Mouse (Mus musculus) stomach, embryonic 16.5 days (tissue): Measurements from ENCODE around the gene Cdkal1. TPM values are rescaled to one million over a fixed set of nuclear protein-coding genes. Genes with fewer than 3 reads are reported as not detected.
A peak's percentile ranks its signal among the peaks of the same experiment; 100 is the strongest.

Source experiments
- ATAC-seq: fragments of 200-750 bp; cut with Nextera tagmentation; 2 replicates; pipeline ENCODE4 v1.8.0; 2017; ENCODE audit warnings: moderate number of reproducible peaks, moderate TSS enrichment; ENCODE audit not compliant: insufficient read depth, low FRiP score
- H3K27ac ChIP-seq: fragments of 300-500 bp; sonication (generic); 2 replicates; pipeline ENCODE4 v1.5.1; 2014; ENCODE audit warnings: low read length
- H3K27me3 ChIP-seq: fragments of 300-500 bp; sonication (generic); 2 replicates; pipeline ENCODE4 v1.6.1; 2014; ENCODE audit warnings: low read length, control low read depth, mixed read lengths; ENCODE audit not compliant: control insufficient read depth, insufficient read depth
- H3K36me3 ChIP-seq: fragments of 300-500 bp; sonication (generic); 2 replicates; pipeline ENCODE4 v1.6.1; 2014; ENCODE audit warnings: low read length; ENCODE audit not compliant: control insufficient read depth, insufficient read depth
- H3K4me1 ChIP-seq: fragments of 300-500 bp; sonication (generic); 2 replicates; pipeline ENCODE4 v1.6.1; 2014; ENCODE audit warnings: low read length, control low read depth, mixed read lengths; ENCODE audit not compliant: control insufficient read depth, insufficient read depth
- H3K4me2 ChIP-seq: fragments of 300-500 bp; sonication (generic); 2 replicates; pipeline ENCODE4 v1.6.1; 2014; ENCODE audit warnings: low read depth, low read length, mixed read lengths
- H3K4me3 ChIP-seq: fragments of 300-500 bp; sonication (generic); replicated peaks from 2 replicates; pipeline ENCODE4 v1.5.1; 2014; ENCODE audit warnings: mild to moderate bottlenecking, low read length
- H3K9ac ChIP-seq: fragments of 300-500 bp; sonication (generic); 2 replicates; pipeline ENCODE4 v1.6.1; 2014; ENCODE audit warnings: low read length
- H3K9me3 ChIP-seq: fragments of 300-500 bp; sonication (generic); replicated peaks from 2 replicates; pipeline ENCODE4 v1.6.1; 2016; ENCODE audit warnings: low read length, control low read depth; ENCODE audit not compliant: control insufficient read depth
- WGBS: fragments of 180-500 bp; shearing (Covaris S2); extraction: QIAGEN DNeasy Blood & Tissue Kit; methylation state at CpG from one replicate; pipeline ENCODE4 v1.1.7; 2014; 5-methylcytosine and 5-hydroxymethylcytosine counted together
- polyA plus RNA-seq: library from polyadenylated mRNA; unstranded; fragments of >200 nt; fragmentation: Nextera tagmentation; extraction: Ambion mirVana; gene quantifications from 2 replicates; pipeline ENCODE4 v1.2.1, GENCODE M21; 2015

Cdkal1 gene
- polyA plus RNA-seq, 1 experiment from 2014 or later: 29.8 TPM

DNA sequence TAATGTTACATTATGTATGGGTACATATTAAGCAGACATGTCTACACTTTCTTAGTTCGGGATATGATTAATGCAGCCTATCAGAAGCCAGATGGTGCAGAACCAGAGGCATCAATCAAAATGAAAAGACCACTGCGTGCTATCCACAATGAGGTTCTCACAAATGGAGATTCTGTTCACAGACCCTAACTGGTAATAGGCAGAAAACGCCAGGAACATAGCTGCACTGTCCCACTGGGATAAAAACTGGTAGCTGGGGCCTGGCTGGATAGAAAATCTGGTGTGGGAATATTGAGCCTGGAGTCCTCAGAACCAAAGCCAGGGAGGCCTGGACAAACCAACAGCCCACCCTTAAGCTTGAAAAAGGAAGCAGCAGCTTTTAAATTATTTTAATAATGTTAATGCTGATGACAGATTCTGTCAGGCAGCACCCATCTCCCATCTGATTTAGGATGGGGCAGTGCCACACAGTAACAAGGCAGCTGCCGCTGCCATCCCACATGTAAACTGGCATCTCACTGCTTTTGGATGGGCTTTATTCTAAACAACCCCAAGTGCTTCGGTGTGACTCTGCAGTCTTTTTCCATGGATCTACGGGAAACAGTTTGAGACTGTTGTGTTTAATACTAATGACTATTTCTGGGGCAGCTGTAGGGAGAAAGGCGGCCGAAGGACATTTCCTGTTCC is 438.9 kb downstream of the Cdkal1 start:
- H3K27me3 ChIP-seq: no peaks in the 10 kb centered on the region
- 37% methylated on average over 8 of the region's 8 CpGs for WGBS
- H3K4me2 ChIP-seq: no peak overlapping the region
- H3K9ac ChIP-seq: no peak overlapping the region
- 0 out of 2 replicates have a peak overlapping the region, but pooled peaks have one; percentile 57 for H3K27ac ChIP-seq
- H3K9me3 ChIP-seq: no peaks in the 10 kb centered on the region
- H3K4me3 ChIP-seq: no peak overlapping the region
- peaks cover 8% of the 10 kb centered on the region for H3K4me1 ChIP-seq
- peak; percentile 21; the same call in 1 of the 2 replicates for ATAC-seq
- H3K36me3 ChIP-seq: no peaks in the 10 kb centered on the region

GRCm38 (mm10) chr13:29415967-29416366 is 439.5 kb downstream of the Cdkal1 start:
- WGBS: 60% methylated on average over 2 of the region's 2 CpGs
- no peak overlapping the region for H3K4me3 ChIP-seq
- ATAC-seq: no peak
- H3K36me3 ChIP-seq: no peaks in the 10 kb centered on the region
- H3K27me3 ChIP-seq: no peaks in the 10 kb centered on the region
- H3K9me3 ChIP-seq: no peaks in the 10 kb centered on the region
- H3K9ac ChIP-seq: no peak overlapping the region
- no peak overlapping the region for H3K4me2 ChIP-seq
- H3K4me1 ChIP-seq: peaks cover 8% of the 10 kb centered on the region
- H3K27ac ChIP-seq: no peak overlapping the region

DNA sequence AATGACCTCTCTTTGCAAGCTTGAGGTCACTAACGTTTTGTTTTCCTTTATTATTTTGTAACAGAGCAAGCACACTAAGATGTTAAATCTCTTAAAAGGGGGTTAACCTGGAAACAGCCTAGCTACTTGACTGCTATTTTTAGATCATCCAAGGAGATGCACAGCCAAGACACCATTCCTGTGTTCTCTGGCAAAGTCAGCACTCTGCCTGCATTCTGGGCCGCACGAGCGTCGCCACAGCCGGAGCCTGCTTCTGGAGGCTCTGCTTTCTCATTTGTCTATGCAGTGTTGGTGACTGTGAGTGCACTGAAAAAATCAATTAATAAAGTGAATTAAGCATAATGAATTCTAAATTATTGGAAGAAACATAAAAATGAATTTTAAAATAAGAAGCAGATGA is 440.6 kb downstream of the Cdkal1 start:
- WGBS: 50% methylated on average over 6 of the region's 6 CpGs
- H3K36me3 ChIP-seq: no peaks in the 10 kb centered on the region
- no peak overlapping the region for H3K9ac ChIP-seq
- no peak for ATAC-seq
- no peak overlapping the region for H3K4me3 ChIP-seq
- no peak overlapping the region for H3K27ac ChIP-seq
- H3K9me3 ChIP-seq: no peaks in the 10 kb centered on the region
- H3K27me3 ChIP-seq: no peaks in the 10 kb centered on the region
- H3K4me2 ChIP-seq: no peak overlapping the region
- H3K4me1 ChIP-seq: peaks cover 8% of the 10 kb centered on the region

GRCm38 (mm10) chr13:29414470-29414869 is 441.0 kb downstream of the Cdkal1 start:
- no peak overlapping the region for H3K4me3 ChIP-seq
- H3K9me3 ChIP-seq: no peaks in the 10 kb centered on the region
- no peak overlapping the region for H3K4me2 ChIP-seq
- no peak for ATAC-seq
- no peaks in the 10 kb centered on the region for H3K36me3 ChIP-seq
- H3K4me1 ChIP-seq: peaks cover 8% of the 10 kb centered on the region
- no peak overlapping the region; the same call in 1 of the 2 replicates for H3K27ac ChIP-seq
- WGBS: 45% methylated on average over 3 of the region's 3 CpGs
- no peak overlapping the region for H3K9ac ChIP-seq
- H3K27me3 ChIP-seq: no peaks in the 10 kb centered on the region

- H3K4me1 ChIP-seq: no peaks in the 10 kb centered on the region; the same call in 1 of the 2 replicates
- H3K27ac ChIP-seq: no peak overlapping the region
- no peaks in the 10 kb centered on the region for H3K36me3 ChIP-seq
- no peak overlapping the region for H3K4me2 ChIP-seq
- H3K4me3 ChIP-seq: no peak overlapping the region
- no peaks in the 10 kb centered on the region for H3K27me3 ChIP-seq
- 61% methylated on average over 6 of the region's 6 CpGs for WGBS
- no peak overlapping the region for H3K9ac ChIP-seq
- ATAC-seq: no peak
- no peaks in the 10 kb centered on the region for H3K9me3 ChIP-seq
Measured at GRCm38 (mm10) chr13:29411176-29411575, 444.3 kb downstream of the Cdkal1 start.

- Histone ChIP-seq H3K4me2 (no peak overlapping the region), H3K4me1 (no peaks in the 10 kb centered on the region), H3K27ac (no peak overlapping the region), H3K9me3 (no peaks in the 10 kb centered on the region), H3K36me3 (no peaks in the 10 kb centered on the region), H3K9ac (no peak overlapping the region), H3K27me3 (no peaks in the 10 kb centered on the region), H3K4me3 (no peak overlapping the region)
- 89% methylated on average over 1 of the region's 1 CpGs for WGBS
- ATAC-seq: no peak
Measured at GRCm38 (mm10) chr13:29407619-29408018, 447.9 kb downstream of the Cdkal1 start.

GRCm38 (mm10) chr13:29405316-29405715 is 450.2 kb downstream of the Cdkal1 start:
- Histone ChIP-seq H3K27me3 (no peaks in the 10 kb centered on the region), H3K4me2 (no peak overlapping the region), H3K27ac (no peak overlapping the region), H3K36me3 (no peaks in the 10 kb centered on the region), H3K9ac (no peak overlapping the region), H3K9me3 (no peaks in the 10 kb centered on the region), H3K4me1 (no peaks in the 10 kb centered on the region), H3K4me3 (no peak overlapping the region)
- ATAC-seq: no peak
- 60% methylated on average over 5 of the region's 5 CpGs for WGBS

DNA sequence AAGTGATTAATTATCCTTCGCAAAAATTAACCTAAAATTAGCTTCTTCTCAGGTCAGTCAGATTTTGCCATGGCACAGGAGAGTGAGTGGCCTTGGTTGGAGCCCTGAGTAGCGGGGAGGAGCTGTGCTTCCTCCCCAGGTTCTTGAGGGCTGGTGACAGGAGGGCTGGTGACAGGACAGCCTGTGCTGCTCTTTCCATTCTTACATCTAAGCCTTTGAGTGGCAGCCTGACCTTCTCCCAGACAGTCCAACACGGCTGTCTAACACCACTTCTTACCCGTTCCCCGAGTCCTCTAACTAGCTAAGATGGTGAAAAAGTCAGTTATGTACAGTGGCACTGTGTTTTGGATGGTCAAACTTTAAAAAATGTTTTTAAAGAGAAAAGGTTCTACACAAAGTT is 452.3 kb downstream of the Cdkal1 start:
- Histone ChIP-seq H3K4me1 (no peaks in the 10 kb centered on the region), H3K9ac (no peak overlapping the region), H3K4me2 (no peak overlapping the region), H3K27me3 (no peaks in the 10 kb centered on the region), H3K4me3 (no peak overlapping the region), H3K9me3 (no peaks in the 10 kb centered on the region), H3K27ac (no peak overlapping the region), H3K36me3 (no peaks in the 10 kb centered on the region)
- 85% methylated on average over 5 of the region's 5 CpGs for WGBS
- no peak for ATAC-seq

DNA sequence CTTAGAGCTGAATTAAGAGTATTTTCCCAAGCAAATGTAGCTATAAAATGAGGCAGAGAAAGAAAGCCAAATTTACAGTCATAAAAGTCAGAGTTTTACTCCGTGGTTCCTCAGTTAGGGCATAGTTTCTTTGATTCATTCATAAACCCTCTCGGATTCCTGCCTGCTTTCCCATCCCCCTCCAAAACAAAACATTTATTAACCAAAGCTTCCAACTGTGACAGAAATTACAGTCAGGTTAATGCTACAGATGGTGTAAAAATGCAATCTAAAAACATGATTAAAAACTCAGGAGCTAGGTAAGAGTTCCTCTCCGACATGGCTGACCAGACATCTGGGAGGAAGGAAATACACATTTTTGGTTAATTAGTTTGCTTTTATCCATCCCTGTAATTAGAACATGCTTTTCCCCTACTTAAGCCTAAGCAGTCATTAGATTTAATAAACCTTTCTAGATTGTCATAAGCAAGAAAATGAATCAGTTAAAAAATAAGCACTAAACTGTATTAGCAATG is 452.9 kb downstream of the Cdkal1 start:
- Histone ChIP-seq H3K4me3 (no peak overlapping the region), H3K36me3 (no peaks in the 10 kb centered on the region), H3K9ac (no peak overlapping the region), H3K27ac (no peak overlapping the region), H3K4me1 (no peaks in the 10 kb centered on the region), H3K4me2 (no peak overlapping the region), H3K9me3 (no peaks in the 10 kb centered on the region), H3K27me3 (no peaks in the 10 kb centered on the region)
- WGBS: 63% methylated on average over 3 of the region's 3 CpGs
- no peak for ATAC-seq
